Comparison of ENCODE assay signal across 27 mouse cellular contexts in genomic region chr7:78121151-78121486, GRCm38 (mm10).
"Had no signal": no experiment of that assay in that cellular context is flagged by ENCODE, and none has a peak within 500 bp of the region (broad histone marks: within the 10 kb centered on the region; RNA-seq: fewer than 3 reads in every experiment).

No protein-coding gene starts in this region.

- H3K9me3 ChIP-seq: heart, embryonic 10.5 days; heart, embryonic 15.5 days; hindbrain, embryonic 15.5 days; intestine, embryonic 15.5 days; limb, embryonic 10.5 days; limb, embryonic 12.5 days; liver, embryonic 13.5 days; liver, embryonic 15.5 days had no signal

- H3K4me1 ChIP-seq: heart, embryonic 15.5 days; hindbrain, embryonic 13.5 days; hindbrain, embryonic 15.5 days; intestine, embryonic 15.5 days; limb, embryonic 10.5 days; limb, embryonic 12.5 days; liver, embryonic 13.5 days; liver, embryonic 15.5 days had no signal

- H3K4me2 ChIP-seq: heart, embryonic 13.5 days; heart, embryonic 15.5 days; hindbrain, embryonic 13.5 days; hindbrain, embryonic 15.5 days; intestine, embryonic 15.5 days; limb, embryonic 12.5 days; liver, embryonic 11.5 days; liver, embryonic 13.5 days; liver, embryonic 15.5 days had no signal

- H3K4me3 ChIP-seq: heart, adult 2 months; heart, embryonic 10.5 days; heart, embryonic 13.5 days; heart, embryonic 15.5 days; hindbrain, embryonic 13.5 days; hindbrain, embryonic 15.5 days; intestine, embryonic 15.5 days; layer of hippocampus, adult 2 months; left cerebral cortex, adult 2 months; limb, embryonic 10.5 days; limb, embryonic 12.5 days; liver, embryonic 13.5 days; liver, embryonic 15.5 days had no signal

- ATAC-seq: inflammation-experienced regulatory T-cells, adult 6 months; intestine, embryonic 15.5 days; intestine, postnatal 0 days; liver, postnatal 0 days had no signal

- H3K27ac ChIP-seq: heart, adult 2 months; heart, embryonic 10.5 days; heart, embryonic 13.5 days; heart, embryonic 15.5 days; hindbrain, embryonic 13.5 days; hindbrain, embryonic 15.5 days; intestine, embryonic 15.5 days; layer of hippocampus, adult 2 months; left cerebral cortex, adult 2 months; limb, embryonic 10.5 days; limb, embryonic 12.5 days; liver, embryonic 13.5 days; liver, embryonic 15.5 days had no signal

- H3K27me3 ChIP-seq: heart, embryonic 13.5 days; heart, embryonic 15.5 days; hindbrain, embryonic 13.5 days; hindbrain, embryonic 15.5 days; intestine, embryonic 15.5 days; limb, embryonic 12.5 days; liver, embryonic 13.5 days; liver, embryonic 15.5 days had no signal

- DNase-seq: gastrocnemius, postnatal 14 days; gastrocnemius, postnatal 36 days; heart, adult 11 months; heart, adult 2 months; heart, postnatal 14 days; heart, postnatal 36 days; kidney, adult 18-20 months; kidney, adult 8-10 months; kidney, postnatal 10 days; kidney, postnatal 36 days; liver; liver, embryonic 13.5 days; liver, postnatal 0 days had no signal

- H3K9ac ChIP-seq: heart, embryonic 13.5 days; heart, embryonic 15.5 days; hindbrain, embryonic 13.5 days; hindbrain, embryonic 15.5 days; intestine, embryonic 15.5 days; limb, embryonic 12.5 days; liver, embryonic 13.5 days; liver, embryonic 15.5 days; liver, postnatal 0 days had no signal

- H3K36me3 ChIP-seq: heart, embryonic 10.5 days; heart, embryonic 13.5 days; heart, embryonic 15.5 days; hindbrain, embryonic 13.5 days; hindbrain, embryonic 15.5 days; intestine, embryonic 15.5 days; limb, embryonic 10.5 days; limb, embryonic 12.5 days; liver, embryonic 13.5 days; liver, embryonic 15.5 days had no signal
